Mouse (Mus musculus) liver, adult 2 months (tissue): ENCODE results near the gene Ano6. TPM values are rescaled to one million over a fixed set of nuclear protein-coding genes. Genes with fewer than 3 reads are reported as not detected.

Experiments used
- DNase-seq: peaks from one replicate; pipeline ENCODE4 v3.0.0-alpha.2; 2011; ENCODE audit warnings: low read depth, low spot score; ENCODE audit errors: extremely low read depth
- H3K27ac ChIP-seq: fragments of 200-500 bp; replicated peaks from 2 replicates; pipeline ENCODE4 v1.5.1; 2012; ENCODE audit warnings: low read depth, mild to moderate bottlenecking, control low read depth, inconsistent platforms, low read length; ENCODE audit not compliant: insufficient read depth
- H3K27me3 ChIP-seq: fragments of 200-500 bp; 2 replicates; pipeline ENCODE4 v1.6.1; 2012; ENCODE audit warnings: mild to moderate bottlenecking, moderate library complexity, low read length, inconsistent platforms; ENCODE audit not compliant: control insufficient read depth, insufficient read depth
- H3K36me3 ChIP-seq: fragments of 200-500 bp; 2 replicates; pipeline ENCODE4 v1.6.1; 2012; ENCODE audit warnings: low read length, inconsistent platforms; ENCODE audit not compliant: control insufficient read depth, insufficient read depth
- H3K4me1 ChIP-seq: fragments of 200-500 bp; 2 replicates; pipeline ENCODE4 v1.6.1; 2011; ENCODE audit warnings: low read length; ENCODE audit not compliant: control insufficient read depth, insufficient read depth
- H3K4me3 ChIP-seq: fragments of 200-500 bp; 2 replicates; pipeline ENCODE4 v1.5.1; 2011; ENCODE audit warnings: low read depth, mild to moderate bottlenecking, control low read depth, low read length, moderate library complexity; ENCODE audit not compliant: insufficient read depth
- H3K79me2 ChIP-seq: fragments of 200-500 bp; 2 replicates; pipeline ENCODE4 v1.6.1; 2012; ENCODE audit warnings: inconsistent platforms, mild to moderate bottlenecking, low read length, moderate library complexity; ENCODE audit not compliant: control insufficient read depth, insufficient read depth
- H3K9ac ChIP-seq: fragments of 200-500 bp; 2 replicates; pipeline ENCODE4 v1.6.1; 2012; ENCODE audit warnings: low read depth, mild to moderate bottlenecking, control low read depth, inconsistent platforms, low read length
- CTCF ChIP-seq: fragments of 200-500 bp; IDR thresholded peaks from 2 replicates; pipeline ENCODE4 v1.5.1; 2011; ENCODE audit warnings: low read depth, low read length, control low read depth
- POLR2A ChIP-seq: fragments of 200-500 bp; IDR thresholded peaks from 2 replicates; pipeline ENCODE4 v1.6.1; 2011; ENCODE audit warnings: low read length, control low read depth; ENCODE audit not compliant: insufficient read depth; ENCODE audit errors: extremely low read depth
- WGBS: fragments of 180-500 bp; shearing (Covaris S2); methylation state at CpG from one replicate; pipeline ENCODE4 v1.1.7; 2018; 5-methylcytosine and 5-hydroxymethylcytosine counted together
- polyA plus RNA-seq: library from polyadenylated mRNA; depleted of rRNA; stranded (reverse); fragments of >200 nt; gene quantifications from 2 replicates; pipeline ENCODE4 v1.2.3, GENCODE M21; 2012
- total RNA-seq: library from RNA; depleted of rRNA; stranded (reverse); fragments of >200 nt; gene quantifications from 2 replicates; pipeline ENCODE4 v1.2.3, GENCODE M21; 2014

Ano6 gene
- total and polyA plus RNA-seq, 2 experiments: 3.3 to 4.1 TPM

GRCm38 (mm10) chr15:95830206-95830560 lies 39.5 kb downstream of the Ano6 start:
- whole genome bisulfite sequencing: 88% methylated on average over 12 of the region's 12 CpGs
- TF ChIP-seq CTCF: no peak
- TF ChIP-seq POLR2A: no peak
- Histone ChIP-seq H3K4me1 (no peaks in the 10 kb centered on the region), H3K27me3 (no peaks in the 10 kb centered on the region), H3K27ac (no peak overlapping the region), H3K9ac (no peak overlapping the region), H3K36me3 (no peaks in the 10 kb centered on the region), H3K79me2 (peaks cover 3% of the 10 kb centered on the region; the same call in 1 of the 2 replicates), H3K4me3 (no peak overlapping the region)
- DNase-seq: no peak

GRCm38 (mm10) chr15:95833292-95833691 lies 42.6 kb downstream of the Ano6 start:
- no peak for DNase-seq
- Histone ChIP-seq H3K4me1 (peaks cover 22% of the 10 kb centered on the region), H3K27ac (no peak overlapping the region), H3K4me3 (no peak overlapping the region), H3K79me2 (peaks cover 3% of the 10 kb centered on the region; the same call in 1 of the 2 replicates), H3K27me3 (no peaks in the 10 kb centered on the region), H3K36me3 (no peaks in the 10 kb centered on the region), H3K9ac (no peak overlapping the region)
- TF ChIP-seq CTCF: no peak
- 89% methylated on average over 9 of the region's 9 CpGs for WGBS

- no peak for DNase-seq
- 77% methylated on average over 4 of the region's 4 CpGs for WGBS
- TF ChIP-seq POLR2A (no peak), CTCF (no peak)
- Histone ChIP-seq H3K79me2 (no peaks in the 10 kb centered on the region), H3K4me3 (no peak overlapping the region), H3K27me3 (no peaks in the 10 kb centered on the region), H3K36me3 (no peaks in the 10 kb centered on the region), H3K27ac (no peak overlapping the region), H3K4me1 (peaks cover 24% of the 10 kb centered on the region), H3K9ac (no peak overlapping the region)
Measured at GRCm38 (mm10) chr15:95836077-95836476, 45.4 kb downstream of the Ano6 start.

GRCm38 (mm10) chr15:95836646-95837434 lies 46.2 kb downstream of the Ano6 start:
- WGBS: 65% methylated on average over 13 of the region's 13 CpGs
- peaks cover 24% of the 10 kb centered on the region for H3K4me1 ChIP-seq
- H3K36me3 ChIP-seq: no peaks in the 10 kb centered on the region
- no peaks in the 10 kb centered on the region for H3K79me2 ChIP-seq
- H3K27me3 ChIP-seq: no peaks in the 10 kb centered on the region
- H3K4me3 ChIP-seq: no peak overlapping the region
- H3K9ac ChIP-seq: no peak overlapping the region
- TF ChIP-seq POLR2A (no peak), CTCF (no peak)
- peak; percentile 63 for DNase-seq
- H3K27ac ChIP-seq: no peak overlapping the region

- 28% methylated on average over 1 of the region's 1 CpGs for WGBS
- H3K9ac ChIP-seq: no peak overlapping the region
- TF ChIP-seq CTCF (no peak), POLR2A (no peak)
- peak overlapping the region; percentile 22 for H3K27ac ChIP-seq
- DNase-seq: peak; percentile 29
- H3K4me1 ChIP-seq: peaks cover 24% of the 10 kb centered on the region
- H3K4me3 ChIP-seq: no peak overlapping the region
- no peaks in the 10 kb centered on the region for H3K27me3 ChIP-seq
- no peaks in the 10 kb centered on the region for H3K36me3 ChIP-seq
- H3K79me2 ChIP-seq: no peaks in the 10 kb centered on the region
Measured at GRCm38 (mm10) chr15:95837570-95837969, 46.9 kb downstream of the Ano6 start.
